Mouse (Mus musculus) liver, embryonic 16.5 days (tissue): Measurements from ENCODE around the gene Kif3a. TPM values are rescaled to one million over a fixed set of nuclear protein-coding genes. Genes with fewer than 3 reads are reported as not detected.

ENCODE experiments used
- ATAC-seq: fragments of 200-750 bp; cut with Nextera tagmentation; 2 replicates; pipeline ENCODE4 v1.8.0; 2017; ENCODE audit warnings: low read depth, mild to moderate bottlenecking, moderate number of reproducible peaks, moderate library complexity
- H3K27ac ChIP-seq: fragments of 300-500 bp; sonication (generic); 2 replicates; pipeline ENCODE4 v1.5.1; 2014; ENCODE audit warnings: mild to moderate bottlenecking, low read length
- H3K27me3 ChIP-seq: fragments of 300-500 bp; sonication (generic); 2 replicates; pipeline ENCODE4 v1.6.1; 2014; ENCODE audit warnings: low read depth, low read length, mixed read lengths; ENCODE audit not compliant: control insufficient read depth, insufficient read depth
- H3K36me3 ChIP-seq: fragments of 300-500 bp; sonication (generic); 2 replicates; pipeline ENCODE4 v1.6.1; 2014; ENCODE audit warnings: mild to moderate bottlenecking; ENCODE audit not compliant: control insufficient read depth, insufficient read depth
- H3K4me1 ChIP-seq: fragments of 300-500 bp; sonication (generic); 2 replicates; pipeline ENCODE4 v1.6.1; 2014; ENCODE audit warnings: low read depth, low read length, mixed read lengths; ENCODE audit not compliant: control insufficient read depth
- H3K4me2 ChIP-seq: fragments of 300-500 bp; sonication (generic); 2 replicates; pipeline ENCODE4 v1.6.1; 2014; ENCODE audit warnings: low read depth, low read length, mixed read lengths
- H3K4me3 ChIP-seq: fragments of 300-500 bp; sonication (generic); 2 replicates; pipeline ENCODE4 v1.5.1; 2014; ENCODE audit warnings: low read depth, mild to moderate bottlenecking, low read length
- H3K9ac ChIP-seq: fragments of 300-500 bp; sonication (generic); 2 replicates; pipeline ENCODE4 v1.6.1; 2014; ENCODE audit warnings: low read depth, low read length
- H3K9me3 ChIP-seq: fragments of 300-500 bp; sonication (generic); replicated peaks from 2 replicates; pipeline ENCODE4 v1.6.1; 2016; ENCODE audit warnings: low read length; ENCODE audit not compliant: control insufficient read depth
- WGBS: fragments of 180-500 bp; shearing (Covaris S2); extraction: QIAGEN DNeasy Blood & Tissue Kit; methylation state at CpG from one replicate; pipeline ENCODE4 v1.1.7; 2014; ENCODE audit not compliant: insufficient replicate concordance; 5-methylcytosine and 5-hydroxymethylcytosine counted together
- polyA plus RNA-seq: library from polyadenylated mRNA; unstranded; fragments of >200 nt; fragmentation: Nextera tagmentation; extraction: Ambion mirVana; gene quantifications from 2 replicates; pipeline ENCODE4 v1.2.1, GENCODE M21; 2015

The Kif3a gene
- polyA plus RNA-seq, 1 experiment from 2014 or later, result 9.7 TPM

GRCm38 (mm10) chr11:53588279-53588678 lies 21.1 kb downstream of the Kif3a start:
- no peak overlapping the region for H3K27ac ChIP-seq
- no peak overlapping the region for H3K4me2 ChIP-seq
- H3K4me3 ChIP-seq, result no peak overlapping the region
- no peaks in the 10 kb centered on the region; the same call in 1 of the 2 replicates for H3K4me1 ChIP-seq
- no peaks in the 10 kb centered on the region for H3K27me3 ChIP-seq
- no peak for ATAC-seq
- no peak overlapping the region for H3K9ac ChIP-seq
- no peaks in the 10 kb centered on the region for H3K36me3 ChIP-seq
- no peaks in the 10 kb centered on the region for H3K9me3 ChIP-seq
- 71% methylated on average over 8 of the region's 8 CpGs for WGBS

GRCm38 (mm10) chr11:53590368-53590768 lies 23.2 kb downstream of the Kif3a start:
- Histone ChIP-seq H3K4me3 (peak overlapping the region; percentile 38), H3K9ac (no peak overlapping the region), H3K36me3 (no peaks in the 10 kb centered on the region), H3K27ac (no peak overlapping the region), H3K4me1 (no peaks in the 10 kb centered on the region), H3K27me3 (no peaks in the 10 kb centered on the region), H3K4me2 (peak overlapping the region; percentile 54), H3K9me3 (no peaks in the 10 kb centered on the region)
- ATAC-seq, result no peak
- 15% methylated on average over 15 of the region's 15 CpGs for WGBS

GRCm38 (mm10) chr11:53591116-53591515 lies 23.9 kb downstream of the Kif3a start:
- WGBS, result 77% methylated on average over 5 of the region's 5 CpGs
- Histone ChIP-seq H3K27me3 (no peaks in the 10 kb centered on the region), H3K4me3 (no peak overlapping the region), H3K9me3 (no peaks in the 10 kb centered on the region), H3K36me3 (no peaks in the 10 kb centered on the region), H3K27ac (no peak overlapping the region), H3K4me1 (no peaks in the 10 kb centered on the region), H3K9ac (no peak overlapping the region), H3K4me2 (no peak overlapping the region)
- ATAC-seq, result no peak

DNA sequence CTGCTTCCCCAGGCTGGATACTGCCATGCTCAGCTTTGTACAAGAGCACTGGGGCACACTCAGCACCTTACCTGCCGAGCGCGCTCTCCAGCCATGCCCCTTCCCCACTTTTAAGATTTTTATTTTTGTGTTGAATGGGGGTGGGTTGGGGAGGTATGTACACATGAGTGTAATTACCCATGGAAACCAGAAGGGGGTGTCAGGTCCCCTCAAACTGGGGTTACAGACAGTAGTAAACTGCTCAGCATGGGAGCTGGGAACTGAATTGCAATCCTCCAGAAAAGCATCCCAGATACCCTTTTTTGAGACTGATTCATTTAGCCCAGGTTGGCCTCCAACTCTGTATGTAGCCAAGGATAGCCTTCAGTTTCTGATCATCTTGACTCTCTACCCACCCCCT lies 37.8 kb downstream of the Kif3a start:
- H3K36me3 ChIP-seq, result no peaks in the 10 kb centered on the region
- no peaks in the 10 kb centered on the region for H3K27me3 ChIP-seq
- H3K4me1 ChIP-seq, result peaks cover 6% of the 10 kb centered on the region
- H3K27ac ChIP-seq, result no peak overlapping the region
- no peak overlapping the region for H3K4me2 ChIP-seq
- H3K9me3 ChIP-seq, result no peaks in the 10 kb centered on the region
- no peak for ATAC-seq
- no peak overlapping the region for H3K4me3 ChIP-seq
- no peak overlapping the region for H3K9ac ChIP-seq
- WGBS, result 88% methylated on average over 3 of the region's 3 CpGs

GRCm38 (mm10) chr11:53605609-53606008 lies 38.4 kb downstream of the Kif3a start:
- Histone ChIP-seq H3K27ac (no peak overlapping the region), H3K9ac (no peak overlapping the region), H3K27me3 (no peaks in the 10 kb centered on the region), H3K9me3 (no peaks in the 10 kb centered on the region), H3K36me3 (no peaks in the 10 kb centered on the region), H3K4me2 (no peak overlapping the region), H3K4me1 (peaks cover 6% of the 10 kb centered on the region), H3K4me3 (no peak overlapping the region)
- WGBS, result 2% methylated on average over 12 of the region's 12 CpGs
- no peak; the same call in 1 of the 2 replicates for ATAC-seq

- H3K9me3 ChIP-seq, result no peaks in the 10 kb centered on the region
- no peak overlapping the region for H3K4me3 ChIP-seq
- H3K4me1 ChIP-seq, result peaks cover 6% of the 10 kb centered on the region
- no peak overlapping the region for H3K4me2 ChIP-seq
- ATAC-seq, result 0 out of 2 replicates have a peak, but pooled peaks have one; percentile 48
- no peak overlapping the region for H3K27ac ChIP-seq
- H3K36me3 ChIP-seq, result no peaks in the 10 kb centered on the region
- no peak overlapping the region for H3K9ac ChIP-seq
- 30% methylated on average over 6 of the region's 6 CpGs for WGBS
- H3K27me3 ChIP-seq, result no peaks in the 10 kb centered on the region
Observed at GRCm38 (mm10) chr11:53609231-53609630, 42.1 kb downstream of the Kif3a start.

GRCm38 (mm10) chr11:53609672-53610071 lies 42.5 kb downstream of the Kif3a start:
- no peak for ATAC-seq
- Histone ChIP-seq H3K27me3 (no peaks in the 10 kb centered on the region), H3K9me3 (no peaks in the 10 kb centered on the region), H3K4me1 (peaks cover 6% of the 10 kb centered on the region), H3K27ac (no peak overlapping the region), H3K4me2 (no peak overlapping the region), H3K36me3 (no peaks in the 10 kb centered on the region), H3K4me3 (no peak overlapping the region), H3K9ac (no peak overlapping the region)
- WGBS, result 34% methylated on average over 3 of the region's 3 CpGs

DNA sequence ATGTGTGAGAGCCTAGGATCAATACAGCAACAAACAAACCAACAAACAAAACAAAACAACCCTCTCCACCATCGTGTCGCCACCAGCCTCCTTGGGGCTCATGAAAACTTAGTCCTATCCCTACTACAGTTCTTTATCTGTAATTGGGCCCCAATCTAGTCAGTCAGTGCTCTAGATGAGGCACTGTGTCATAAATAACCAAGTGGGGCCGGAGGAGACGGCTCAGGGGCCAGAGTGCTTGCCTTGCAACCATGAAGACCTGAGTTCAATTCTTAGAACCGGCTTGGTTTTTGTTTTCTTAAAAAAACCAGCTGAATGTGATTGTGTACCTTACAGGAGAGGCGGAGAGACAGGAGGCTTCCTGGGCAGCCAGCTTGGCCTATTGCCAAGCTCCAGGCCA lies 48.0 kb downstream of the Kif3a start:
- no peaks in the 10 kb centered on the region for H3K36me3 ChIP-seq
- WGBS, result 17% methylated on average over 6 of the region's 6 CpGs
- no peak overlapping the region for H3K27ac ChIP-seq
- H3K4me3 ChIP-seq, result no peak overlapping the region
- H3K9me3 ChIP-seq, result no peaks in the 10 kb centered on the region
- H3K4me2 ChIP-seq, result no peak overlapping the region
- H3K4me1 ChIP-seq, result peaks cover 16% of the 10 kb centered on the region
- peak; percentile 61; the same call in 1 of the 2 replicates for ATAC-seq
- no peak overlapping the region for H3K9ac ChIP-seq
- H3K27me3 ChIP-seq, result no peaks in the 10 kb centered on the region

DNA sequence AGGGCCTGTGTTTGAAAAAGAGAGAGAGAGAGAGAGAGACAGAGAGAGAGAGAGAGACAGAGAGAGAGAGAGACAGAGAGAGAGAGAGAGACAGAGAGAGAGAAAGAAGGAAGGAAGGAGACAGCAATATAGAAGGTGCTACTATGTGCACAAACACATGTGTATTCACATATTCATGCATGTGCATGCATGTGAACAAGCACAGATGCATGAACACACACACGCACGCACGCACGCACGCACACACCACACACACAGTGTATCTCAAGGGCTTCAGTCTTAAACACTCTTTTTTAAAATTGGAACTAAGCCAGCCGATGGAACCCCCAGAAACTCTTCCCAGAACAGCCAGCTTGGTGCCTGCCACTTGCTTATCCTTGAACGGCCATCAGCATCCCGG lies 48.4 kb downstream of the Kif3a start:
- 84% methylated on average over 8 of the region's 8 CpGs for WGBS
- Histone ChIP-seq H3K36me3 (no peaks in the 10 kb centered on the region), H3K4me1 (peaks cover 16% of the 10 kb centered on the region), H3K4me3 (no peak overlapping the region), H3K4me2 (no peak overlapping the region), H3K9ac (no peak overlapping the region), H3K9me3 (no peaks in the 10 kb centered on the region), H3K27me3 (no peaks in the 10 kb centered on the region), H3K27ac (no peak overlapping the region)
- ATAC-seq, result no peak
